Mouse (Mus musculus): ENCODE measurements around the gene Nudt16l1.

Gene Nudt16l1

GRCm38 (mm10) chr16:4979755-4980380, 41.3 kb downstream of the Nudt16l1 start:
- in situ Hi-C loops (cut with MboI; ENCODE audit: low pct_unique_long_range_greater_than_20kb in 1 of 2, low sequenced_read_pairs in 2 of 2, unreplicated experiment in 1 of 2) = no loop called here

- in situ Hi-C loops (cut with MboI; ENCODE audit: low pct_unique_long_range_greater_than_20kb in 1 of 2, low sequenced_read_pairs in 2 of 2, unreplicated experiment in 1 of 2) = no loop called here
Measured at GRCm38 (mm10) chr16:4984717-4985116, 46.2 kb downstream of the Nudt16l1 start.

Data from mouse embryonic stem cell (cell line).